Mouse (Mus musculus): ENCODE results near the gene Lyst. TPM values are rescaled to one million over a fixed set of nuclear protein-coding genes. Genes with fewer than 3 reads are reported as not detected.
A peak's percentile ranks its signal among the peaks of the same experiment; 100 is the strongest.
"Not testable (repeated sequence)": the region's sequence is repeated elsewhere in the genome, so short reads cannot be mapped to it uniquely, and the experiment has no call there.

Lyst gene
- total RNA-seq (2021) = 1 to 10 TPM; 6.5 to 9.5 TPM
- long read RNA-seq, experiment 1, partial matches to known transcripts = 1 of 2 reads
- long read RNA-seq, experiment 1, other reads (novel, unspliced or antisense) = 0 of 2 reads
- long read RNA-seq, experiment 2 = 0 reads

DNA sequence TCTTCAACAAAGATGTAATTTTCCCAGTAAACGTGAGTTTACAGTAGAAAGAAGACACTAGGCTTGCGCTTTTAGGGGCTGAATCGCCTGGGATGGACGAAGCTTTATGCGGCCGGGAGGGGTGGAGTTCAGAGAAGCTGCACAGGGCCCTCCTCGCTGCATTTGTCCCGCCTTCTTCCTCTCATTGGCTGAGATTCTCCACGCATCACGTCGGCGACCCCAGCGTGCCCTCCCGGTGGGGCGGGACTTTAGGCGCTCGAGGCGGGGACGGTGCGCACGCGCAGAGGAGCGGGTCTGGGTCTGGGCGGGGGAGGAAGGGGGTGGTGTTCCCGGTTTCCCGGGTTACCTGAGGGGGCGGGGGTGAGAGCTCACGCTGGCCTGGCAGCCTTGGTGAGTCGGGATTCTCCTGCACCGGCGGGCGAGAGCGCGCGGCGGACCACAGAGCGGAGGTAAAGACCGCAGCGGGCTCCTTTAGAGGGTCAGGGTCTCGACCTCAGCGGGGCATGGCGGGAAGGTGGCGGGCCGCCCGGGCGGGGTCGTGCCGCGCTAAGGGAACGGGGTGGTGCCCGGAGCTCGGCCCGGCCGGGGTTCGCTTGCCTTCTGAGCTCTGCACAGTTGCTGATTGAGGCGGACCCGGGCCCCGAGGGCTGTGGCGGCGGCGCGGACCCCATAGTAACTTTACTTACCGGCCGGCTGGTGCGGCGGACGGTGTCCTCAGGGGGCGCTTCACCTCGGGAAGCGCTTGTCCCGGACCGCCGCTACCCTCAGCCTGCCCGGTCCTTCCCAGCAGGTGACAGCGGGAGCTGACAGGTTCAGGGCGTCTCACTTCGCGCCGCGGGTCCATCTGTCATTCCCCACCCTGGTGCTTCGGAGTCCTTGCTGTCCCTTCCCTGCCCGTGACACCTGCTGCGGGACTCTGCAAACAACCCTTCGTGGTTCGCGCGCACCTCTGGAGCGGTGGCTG, at the start of gene Lyst:
Gene Lyst (plus strand): TSS at position 350 of the 964 bp plus-strand sequence.
- DNase-seq = peak; percentile 99

DNA sequence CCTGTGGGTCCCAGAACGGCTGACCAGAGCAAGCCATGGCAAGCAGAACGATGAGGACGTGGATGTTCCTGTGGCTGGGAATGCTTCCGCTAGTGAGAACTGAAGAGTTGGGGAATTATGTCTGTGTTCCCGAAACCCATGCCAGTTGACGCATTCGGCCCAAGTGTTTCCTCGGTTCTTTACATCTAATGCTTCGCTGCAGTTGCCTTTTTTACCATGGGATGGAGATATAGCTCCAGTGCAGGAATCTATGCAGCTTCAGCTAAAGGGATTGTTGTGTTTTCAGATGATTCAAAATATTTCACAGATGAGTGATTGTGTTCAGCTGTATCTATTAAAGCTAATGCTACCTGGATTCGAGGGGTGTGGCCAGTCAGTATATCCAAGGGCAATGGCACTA, 47.1 kb upstream of the Lyst start:
- DNase-seq = not testable (repeated sequence)

DNA sequence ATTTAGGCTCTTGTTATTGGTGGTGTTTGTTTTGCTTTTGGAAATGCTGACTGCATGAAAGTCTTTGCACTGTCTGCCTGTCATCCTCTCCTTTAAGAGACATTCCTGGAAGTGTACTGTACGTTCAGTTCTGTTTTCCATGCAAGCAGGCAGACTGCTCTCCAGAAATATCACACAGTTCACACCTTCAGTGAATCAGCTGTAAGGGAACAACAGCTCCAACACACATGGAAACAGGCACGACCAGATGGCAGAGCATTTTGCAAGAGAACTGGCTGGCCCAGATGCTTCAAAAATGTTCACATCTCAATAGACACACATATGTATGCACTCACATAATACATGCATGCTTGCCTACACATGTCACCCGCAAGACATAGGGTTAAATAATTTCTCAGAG, 43.4 kb upstream of the Lyst start:
- no peak for DNase-seq

DNA sequence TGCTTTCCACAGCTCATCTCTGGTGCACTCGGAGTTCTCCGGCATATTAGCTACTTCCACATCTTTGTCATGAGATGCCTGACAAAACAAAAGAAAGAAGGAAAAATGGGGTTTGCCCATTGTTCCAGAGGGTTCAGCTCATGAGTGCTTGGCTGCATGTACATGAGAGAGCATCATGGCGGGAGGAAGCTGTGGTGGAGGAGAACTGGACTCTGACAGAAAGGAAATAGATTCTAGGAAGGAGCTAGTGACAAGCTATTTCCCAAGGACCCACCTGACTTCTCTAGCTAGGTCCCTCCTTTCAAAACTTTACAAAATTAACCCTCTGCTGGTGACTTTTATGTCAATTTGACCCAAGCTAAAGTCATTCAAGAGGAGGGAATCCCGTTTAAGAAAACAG, 42.3 kb upstream of the Lyst start:
- DNase-seq = no peak

DNA sequence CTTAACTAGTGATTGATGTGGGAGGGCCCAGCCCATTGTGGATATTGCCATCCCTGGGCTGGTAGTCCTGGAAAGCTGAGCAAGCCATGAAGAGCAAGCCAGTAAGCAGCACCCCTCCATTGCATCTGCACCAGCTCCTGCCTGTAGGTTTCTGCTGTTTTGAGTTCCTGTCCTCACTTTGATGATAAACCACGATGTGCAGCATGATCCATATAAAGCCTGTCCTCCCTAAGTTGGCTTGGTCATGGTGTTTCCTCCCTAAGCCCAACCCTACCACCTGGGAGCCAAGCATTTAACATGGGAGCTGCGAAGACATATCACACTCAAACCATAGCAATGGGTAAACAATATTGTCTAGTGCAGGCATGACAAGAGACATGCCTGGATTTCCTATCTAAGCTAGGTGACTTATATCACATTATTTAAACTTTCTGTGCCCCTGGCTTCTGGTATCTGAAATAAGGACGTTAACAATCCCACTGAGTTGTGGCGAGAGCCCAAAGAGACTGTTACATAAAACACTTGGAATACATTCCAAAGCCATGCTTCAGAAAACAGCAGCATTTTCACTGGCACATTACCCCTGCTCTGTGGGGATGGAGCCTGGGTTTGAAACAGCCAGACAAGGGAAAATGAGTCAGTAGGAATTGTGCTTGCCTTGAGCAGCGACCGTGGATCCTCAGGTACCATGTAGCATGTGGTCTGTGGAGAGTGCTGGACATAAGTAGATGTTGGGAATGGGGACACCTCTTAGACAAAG, 41.6 kb upstream of the Lyst start:
- no peak for DNase-seq

DNA sequence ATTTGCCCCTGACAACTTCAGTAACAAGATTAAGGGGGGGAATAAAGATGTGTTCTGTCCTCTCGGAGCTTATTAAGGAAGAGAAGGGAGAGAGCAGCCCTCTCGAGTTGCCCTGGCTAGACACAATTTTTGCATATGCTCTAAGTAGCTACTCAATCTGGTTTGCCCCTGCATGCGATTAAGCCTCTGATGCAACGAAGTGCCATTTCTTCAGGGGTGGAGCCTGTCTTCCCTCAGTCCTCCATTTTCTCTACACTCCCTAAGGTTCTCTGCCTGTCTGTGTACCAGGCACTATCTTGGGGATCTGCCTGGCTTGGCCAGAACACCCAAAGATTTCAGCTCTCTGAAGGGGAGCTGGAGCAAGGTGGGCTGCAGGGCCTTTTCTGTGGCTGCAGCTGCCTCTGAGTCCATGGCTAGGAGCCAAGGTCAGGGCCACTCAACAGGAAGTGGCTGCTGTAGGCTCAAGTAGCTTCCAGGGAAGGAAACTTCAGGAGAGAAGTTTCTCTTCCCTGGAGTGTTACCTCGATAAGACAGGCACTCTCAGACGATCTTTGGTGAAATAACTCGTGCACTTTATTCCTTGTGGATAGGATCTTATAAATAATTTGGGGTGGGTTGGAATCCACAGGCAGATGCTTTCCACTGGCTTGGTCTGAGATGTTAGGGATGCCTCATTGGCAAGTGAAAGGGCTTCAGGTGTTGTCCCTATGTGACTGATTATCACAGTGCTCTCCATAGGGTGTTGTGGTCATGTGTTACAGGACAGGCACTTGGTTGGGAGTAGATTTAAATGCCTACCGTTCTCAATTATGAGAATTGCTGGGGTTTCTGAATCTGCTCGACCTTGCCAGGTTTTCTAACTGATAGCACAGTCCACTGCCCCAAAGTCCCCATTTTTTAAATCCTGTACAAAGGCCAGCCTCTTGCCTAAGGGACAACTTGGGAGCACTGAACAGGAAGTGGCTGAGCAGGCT, 40.2 kb upstream of the Lyst start:
- DNase-seq = peak; percentile 23

GRCm38 (mm10) chr13:13552020-13552419, 38.2 kb upstream of the Lyst start:
- DNase-seq = no peak

- DNase-seq = no peak
Measured at GRCm38 (mm10) chr13:13553660-13554059, 36.5 kb upstream of the Lyst start.

GRCm38 (mm10) chr13:13555196-13555595, 35.0 kb upstream of the Lyst start:
- DNase-seq = no peak

DNA sequence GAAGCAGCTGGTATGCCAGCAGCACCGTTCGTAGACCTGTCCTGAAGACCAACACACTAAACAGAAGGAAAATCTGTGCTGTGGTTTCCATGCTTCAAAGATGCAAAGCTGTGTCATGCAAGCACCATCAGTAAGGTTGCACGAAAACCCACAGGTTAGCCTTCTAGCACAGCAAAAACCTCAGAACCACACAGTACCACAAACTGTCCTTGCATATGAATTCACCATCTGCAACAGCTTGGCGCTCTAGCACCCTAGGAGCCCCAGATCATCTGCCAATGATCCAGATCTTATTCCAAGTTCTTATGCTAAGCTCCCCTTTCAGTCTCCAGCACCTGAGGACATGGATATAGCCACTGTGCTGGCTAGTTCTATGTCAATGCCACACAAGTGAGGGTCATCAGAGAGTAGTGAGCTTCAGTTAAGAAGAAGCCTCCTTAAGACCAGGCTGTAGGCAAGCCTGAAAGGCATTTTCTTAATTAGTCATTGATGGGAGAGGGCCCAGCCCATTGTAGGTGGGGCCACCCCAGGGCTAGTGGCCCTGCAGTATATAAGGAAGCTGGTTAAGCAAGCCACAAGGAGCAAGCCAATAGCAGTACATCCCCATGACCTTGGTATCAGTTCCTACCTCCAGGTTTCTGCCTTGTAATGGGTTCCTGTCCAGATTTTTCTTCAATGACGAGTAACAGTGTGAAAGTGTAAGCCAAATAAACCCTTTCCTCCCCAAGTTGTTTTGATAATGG, 33.0 kb upstream of the Lyst start:
- no peak for DNase-seq

- no peak for DNase-seq
Measured at GRCm38 (mm10) chr13:13558251-13558650, 31.9 kb upstream of the Lyst start.

DNA sequence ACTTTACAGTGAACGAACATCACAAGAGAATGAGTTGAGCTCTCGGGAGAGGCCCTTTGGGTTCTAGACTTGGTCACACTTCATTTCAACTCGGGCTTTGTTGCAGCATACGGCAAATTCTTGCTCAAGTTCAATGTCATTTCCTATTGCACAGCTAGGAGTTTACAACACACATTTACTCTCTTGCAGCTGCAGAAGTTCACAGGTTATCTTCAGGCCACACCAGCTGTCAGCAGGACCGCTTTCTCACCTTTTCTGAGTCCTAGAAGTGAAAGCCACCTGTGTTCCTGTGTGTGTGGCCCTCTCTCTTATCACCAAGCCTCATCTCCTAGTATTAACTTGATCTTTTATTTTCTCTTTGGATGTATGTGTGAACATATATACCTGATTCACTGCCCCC, 31.3 kb upstream of the Lyst start:
- no peak for DNase-seq

GRCm38 (mm10) chr13:13562571-13562970, 27.6 kb upstream of the Lyst start:
- no peak for DNase-seq

- no peak for DNase-seq
Measured at GRCm38 (mm10) chr13:13564116-13564515, 26.1 kb upstream of the Lyst start.

- DNase-seq = no peak
Measured at GRCm38 (mm10) chr13:13564541-13564940, 25.7 kb upstream of the Lyst start.

DNA sequence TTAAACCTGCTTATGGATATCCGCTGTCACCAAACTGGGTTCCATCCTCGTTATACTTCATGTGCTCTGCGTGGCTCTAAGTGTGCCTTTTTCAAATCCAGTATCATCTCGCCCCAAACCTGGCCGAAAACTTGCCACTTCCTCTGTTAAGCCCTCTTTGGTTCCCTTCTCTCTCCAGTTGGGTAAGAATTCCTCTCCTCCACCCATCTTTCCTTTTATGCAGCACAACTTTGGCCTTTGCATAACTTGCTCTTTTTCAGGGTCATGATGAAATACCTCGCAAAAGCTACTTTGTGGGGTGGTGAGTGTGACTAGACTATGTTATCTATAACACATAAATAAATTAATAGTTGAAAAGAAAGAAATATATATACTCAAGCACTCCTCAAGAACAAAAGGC, 22.6 kb upstream of the Lyst start:
- DNase-seq = no peak

- DNase-seq = no peak
Measured at GRCm38 (mm10) chr13:13568824-13569223, 21.4 kb upstream of the Lyst start.

- no peak for DNase-seq
Measured at GRCm38 (mm10) chr13:13569603-13570002, 20.6 kb upstream of the Lyst start.

GRCm38 (mm10) chr13:13572060-13572835, 17.9 kb upstream of the Lyst start:
- DNase-seq = no peak

- DNase-seq = no peak
Measured at GRCm38 (mm10) chr13:13572941-13573340, 17.3 kb upstream of the Lyst start.
